Mouse (Mus musculus) heart, adult 18-20 months (tissue): ENCODE measurements at regions not wholly inside any gene's neighbourhood (a gene's known extent, or its start where the extent isn't known, plus 50 kb on each side); places are given as distances from the start of the nearest gene placed in this dataset.
A peak's percentile ranks its signal among the peaks of the same experiment; 100 is the strongest.

Source experiments
- DNase-seq, 2 experiments: peaks; one replicate each; pipeline ENCODE4 v3.0.0; 2021 to 2022; ENCODE audit warnings: mixed read lengths in 1 of 2

- no peak for DNase-seq
Observed at GRCm38 (mm10) chr2:167821186-167821585, 110.7 kb upstream of the Ptpn1 start.

- peak; percentile 60 to 74 for DNase-seq
Observed at GRCm38 (mm10) chr2:167818799-167819198, 113.1 kb upstream of the Ptpn1 start.

- DNase-seq, result no peak
Observed at GRCm38 (mm10) chr2:167817030-167817429, 114.8 kb upstream of the Ptpn1 start.

GRCm38 (mm10) chr2:167815123-167815522 is 116.7 kb upstream of the Ptpn1 start:
- DNase-seq, result peak in 1 of 2 experiments; percentile 78

GRCm38 (mm10) chr2:167809256-167809655 is 119.6 kb upstream of the Tmem189 start:
- DNase-seq, result no peak

GRCm38 (mm10) chr2:167805629-167806304 is 116.1 kb upstream of the Tmem189 start:
- DNase-seq, result peak in 1 of 2 experiments; percentile 50

GRCm38 (mm10) chr2:167804493-167805227 is 115.0 kb upstream of the Tmem189 start:
- DNase-seq, result no peak

- DNase-seq, result no peak
Observed at GRCm38 (mm10) chr2:167802494-167802893, 112.9 kb upstream of the Tmem189 start.

- DNase-seq, result no peak
Observed at GRCm38 (mm10) chr2:167801389-167801788, 111.8 kb upstream of the Tmem189 start.

- DNase-seq, result no peak
Observed at GRCm38 (mm10) chr2:167800648-167801245, 111.1 kb upstream of the Tmem189 start.

- DNase-seq, result peak; percentile 57 to 73
Observed at GRCm38 (mm10) chr2:167799629-167800387, 110.2 kb upstream of the Tmem189 start.

- no peak for DNase-seq
Observed at GRCm38 (mm10) chr2:167798969-167799513, 109.4 kb upstream of the Tmem189 start.

GRCm38 (mm10) chr2:167798076-167798782 is 108.6 kb upstream of the Tmem189 start:
- peak; percentile 69 to 85 for DNase-seq

- DNase-seq, result no peak
Observed at GRCm38 (mm10) chr2:167795491-167795890, 105.9 kb upstream of the Tmem189 start.

- DNase-seq, result no peak
Observed at GRCm38 (mm10) chr2:167793916-167794315, 104.3 kb upstream of the Tmem189 start.

GRCm38 (mm10) chr2:167792753-167793152 is 103.1 kb upstream of the Tmem189 start:
- no peak for DNase-seq

GRCm38 (mm10) chr2:167792330-167792729 is 102.7 kb upstream of the Tmem189 start:
- no peak for DNase-seq

GRCm38 (mm10) chr2:167789471-167789923 is 99.9 kb upstream of the Tmem189 start:
- peak in 1 of 2 experiments; percentile 57 for DNase-seq

GRCm38 (mm10) chr2:167786951-167787350 is 97.3 kb upstream of the Tmem189 start:
- no peak for DNase-seq

GRCm38 (mm10) chr2:167784353-167784752 is 94.7 kb upstream of the Tmem189 start:
- no peak for DNase-seq

- DNase-seq, result no peak
Observed at GRCm38 (mm10) chr2:167783374-167783773, 93.8 kb upstream of the Tmem189 start.
